Mouse (Mus musculus) thymus, adult 2 months (tissue): Measurements from ENCODE around the gene Usp12.

Experiments
- CTCF ChIP-seq: fragments of 200-500 bp; IDR thresholded peaks from 2 replicates; pipeline ENCODE4 v1.5.1; 2012; ENCODE audit warnings: mild to moderate bottlenecking, control low read depth, low read length, moderate library complexity, borderline replicate concordance; ENCODE audit not compliant: control insufficient read depth, poor library complexity, insufficient read depth; ENCODE audit errors: extremely low read depth
- POLR2A ChIP-seq: fragments of 200-500 bp; IDR thresholded peaks from 2 replicates; pipeline ENCODE4 v1.6.1; 2012; ENCODE audit warnings: mild to moderate bottlenecking, low read length, control low read depth, moderate library complexity; ENCODE audit not compliant: control insufficient read depth, poor library complexity, insufficient read depth; ENCODE audit errors: extremely low read depth

- TF ChIP-seq CTCF: no peak
- TF ChIP-seq POLR2A: no peak
Observed at GRCm38 (mm10) chr5:146724956-146725355, 69.8 kb downstream of the Usp12 start.
